Mouse (Mus musculus) small intestine, adult 2 months (tissue): ENCODE data around the gene Dnaaf1.

Experiments
- CTCF ChIP-seq: fragments of 200-500 bp; IDR thresholded peaks from 2 replicates; pipeline ENCODE4 v1.5.1; 2012; ENCODE audit warnings: low read depth, mild to moderate bottlenecking, control low read depth, inconsistent platforms, low read length, moderate library complexity, mixed read lengths; ENCODE audit not compliant: insufficient replicate concordance, insufficient read length; ENCODE audit errors: extremely low read depth
- POLR2A ChIP-seq: fragments of 200-500 bp; IDR thresholded peaks from 2 replicates; pipeline ENCODE4 v1.6.1; 2012; ENCODE audit warnings: low read depth, mild to moderate bottlenecking, control low read depth, inconsistent platforms, low read length, moderate library complexity

DNA sequence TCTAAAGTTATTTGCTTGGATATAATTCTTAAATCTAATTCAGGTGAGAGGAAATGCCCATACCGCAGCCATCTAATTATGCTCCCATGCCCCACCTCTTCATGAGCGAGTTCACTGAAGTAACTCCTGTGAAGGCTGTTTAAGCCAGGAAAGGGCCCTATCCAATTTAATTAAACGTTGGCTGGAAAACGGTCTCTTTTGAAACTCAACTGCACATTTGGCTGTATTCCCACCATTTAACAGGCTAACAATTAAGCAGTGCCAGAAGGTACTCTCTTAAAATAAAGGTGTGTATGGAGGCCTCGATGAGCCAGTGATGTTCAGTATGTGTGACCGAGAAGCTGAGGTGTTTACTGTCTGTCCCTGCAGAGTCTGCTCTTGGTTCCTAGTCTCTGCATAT is 19.2 kb upstream of the Dnaaf1 start:
- TF ChIP-seq CTCF: no peak
- no peak for TF ChIP-seq POLR2A
